In the genomic region with DNA sequence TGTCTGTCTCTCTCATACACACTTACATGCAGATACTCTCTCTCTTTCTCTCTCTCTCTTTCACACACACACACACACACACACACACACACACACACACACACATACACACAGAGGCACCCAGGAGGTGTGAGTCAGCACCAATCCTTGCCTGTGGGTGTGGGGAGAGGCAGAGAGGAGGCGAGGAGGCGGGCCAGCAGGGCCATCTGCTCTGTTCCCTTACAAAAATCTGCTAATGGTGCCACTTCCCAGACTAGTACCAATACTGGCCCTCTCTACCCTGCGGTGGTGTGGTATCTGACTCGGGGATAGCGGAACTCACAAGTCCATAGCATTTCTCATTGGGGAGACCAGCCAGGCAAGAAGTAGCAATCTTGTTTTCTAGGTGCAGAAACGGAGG, we compare ENCODE assay signal across 8 mouse cellular contexts. TPM values are rescaled to one million over a fixed set of nuclear protein-coding genes. Genes with fewer than 3 reads are reported as not detected.
DNase-seq lines count a peak whose midpoint lies in the region.

No protein-coding gene starts in this region.

- DNase-seq in Muller cell, postnatal 12 days (ENCODE audit: inconsistent ontology term) = peak; percentile 68
- peak; percentile 91 for DNase-seq in cerebellum, adult 11-12 months
- peak; percentile 61 to 75 for DNase-seq in frontal cortex, postnatal 10 days (ENCODE audit: low spot score in 2 of 2)
- peak; percentile 81 to 82 for DNase-seq in left cerebral cortex, postnatal 36 days (ENCODE audit: low spot score in 2 of 2)
- DNase-seq in right cerebral cortex, postnatal 36 days (ENCODE audit: low spot score in 2 of 2) = peak; percentile 80 to 81
- DNase-seq in urinary bladder, postnatal 10 days (ENCODE audit: low spot score) = no peak
- DNase-seq in gastrocnemius, postnatal 10 days = no peak
- DNase-seq in kidney, postnatal 36 days = no peak

- intact Hi-C loops in left cerebral cortex, postnatal 36 days (cut with DNase I) = loop anchor here (2.0 to 5.0 kb wide), 3 partner anchors 27 to 63 kb away; no protein-coding TSS in a partner anchor

RNA-seq across cellular contexts. Expression of a gene that starts 7.2 kb away (rescaled TPM):
- 1 to 10 TPM in 1 of 2 experiments, under 1 TPM in 1; 0.49 to 1.1 TPM for total RNA-seq in left cerebral cortex, postnatal 36 days (2021)
- total RNA-seq in gastrocnemius, postnatal 10 days (2021) = not detected

RNA-seq across cellular contexts. Expression of a gene that starts 47.8 kb away (rescaled TPM):
- 1 to 10 TPM; 5.6 to 7.3 TPM for total RNA-seq in left cerebral cortex, postnatal 36 days (2021)
- total RNA-seq in gastrocnemius, postnatal 10 days (2021) = under 1 TPM; 0.25 to 0.40 TPM

Comparison
In these comparisons a context has a peak if more than half of its experiments do, and no peak if none do; other contexts are left out.
1. DNase-seq: peak in Muller cell, postnatal 12 days (single experiment), cerebellum, adult 11-12 months (single experiment), frontal cortex, postnatal 10 days (2 of 2), left cerebral cortex, postnatal 36 days (2 of 2) and right cerebral cortex, postnatal 36 days (2 of 2); none in urinary bladder, postnatal 10 days (single experiment), gastrocnemius, postnatal 10 days (single experiment) and kidney, postnatal 36 days (0 of 2).
2. RNA of a gene that starts 47.8 kb away (total RNA-seq): 5.6 to 7.3 TPM in left cerebral cortex, postnatal 36 days; 0.25 to 0.40 TPM in gastrocnemius, postnatal 10 days; every median in the first group is over 4 times any median in the second.